Mouse (Mus musculus) kidney, embryonic 14.5 days (tissue): ENCODE results near the gene Srsf2. TPM values are rescaled to one million over a fixed set of nuclear protein-coding genes. Genes with fewer than 3 reads are reported as not detected.
A peak's percentile ranks its signal among the peaks of the same experiment; 100 is the strongest.
"Not testable (repeated sequence)": the region's sequence is repeated elsewhere in the genome, so short reads cannot be mapped to it uniquely, and the experiment has no call there.

Experiments
- ATAC-seq: fragments of 200-750 bp; cut with Nextera tagmentation; 2 replicates; pipeline ENCODE4 v1.8.0; 2017; ENCODE audit warnings: moderate number of reproducible peaks, mild to moderate bottlenecking, moderate TSS enrichment, moderate library complexity; ENCODE audit not compliant: low FRiP score, low TSS enrichment
- H3K27ac ChIP-seq: fragments of 300-500 bp; sonication (generic); 2 replicates; pipeline ENCODE4 v1.5.1; 2014; ENCODE audit warnings: low read depth, mild to moderate bottlenecking, low read length, moderate library complexity, mixed read lengths
- H3K27me3 ChIP-seq: fragments of 300-500 bp; sonication (generic); 2 replicates; pipeline ENCODE4 v1.6.1; 2014; ENCODE audit warnings: mild to moderate bottlenecking, low read length; ENCODE audit not compliant: control insufficient read depth, insufficient read depth
- H3K36me3 ChIP-seq: fragments of 300-500 bp; sonication (generic); 2 replicates; pipeline ENCODE4 v1.6.1; 2014; ENCODE audit warnings: low read length, mixed read lengths; ENCODE audit not compliant: control insufficient read depth, insufficient read depth
- H3K4me1 ChIP-seq: fragments of 300-500 bp; sonication (generic); 2 replicates; pipeline ENCODE4 v1.6.1; 2014; ENCODE audit warnings: low read length, mixed read lengths; ENCODE audit not compliant: control insufficient read depth, insufficient read depth
- H3K4me2 ChIP-seq: fragments of 300-500 bp; sonication (generic); replicated peaks from 2 replicates; pipeline ENCODE4 v1.6.1; 2014; ENCODE audit warnings: low read depth, mild to moderate bottlenecking, low read length
- H3K4me3 ChIP-seq: fragments of 300-500 bp; sonication (generic); 2 replicates; pipeline ENCODE4 v1.5.1; 2014; ENCODE audit warnings: mild to moderate bottlenecking, low read length
- H3K9ac ChIP-seq: fragments of 300-500 bp; sonication (generic); 2 replicates; pipeline ENCODE4 v1.6.1; 2014; ENCODE audit warnings: low read depth, mild to moderate bottlenecking, low read length, moderate library complexity
- H3K9me3 ChIP-seq: fragments of 300-500 bp; sonication (generic); 2 replicates; pipeline ENCODE4 v1.6.1; 2016; ENCODE audit warnings: low read length; ENCODE audit not compliant: control insufficient read depth
- WGBS: fragments of 180-500 bp; shearing (Covaris S2); extraction: QIAGEN DNeasy Blood & Tissue Kit; methylation state at CpG from one replicate; pipeline ENCODE4 v1.1.7; 2014; 5-methylcytosine and 5-hydroxymethylcytosine counted together
- polyA plus RNA-seq: library from polyadenylated mRNA; unstranded; fragments of >200 nt; fragmentation: Nextera tagmentation; extraction: Ambion mirVana; gene quantifications from 2 replicates; pipeline ENCODE4 v1.2.1, GENCODE M21; 2014

Srsf2 gene
- polyA plus RNA-seq, 1 experiment from 2014 or later, result 1,041 TPM

- WGBS, result 40% methylated on average over 17 of the region's 17 CpGs
- Histone ChIP-seq H3K36me3 (no peaks in the 10 kb centered on the region; the same call in 1 of the 2 replicates), H3K9ac (peak overlapping the region; percentile 72), H3K27me3 (no peaks in the 10 kb centered on the region), H3K4me3 (peak overlapping the region; percentile 60), H3K9me3 (no peaks in the 10 kb centered on the region), H3K4me2 (peak overlapping the region; percentile 80), H3K27ac (no peak overlapping the region), H3K4me1 (peaks cover 26% of the 10 kb centered on the region)
- ATAC-seq, result no peak
These were observed 26.1 kb downstream of the Srsf2 start for GRCm38 (mm10) chr11:116826550-116827504.

DNA sequence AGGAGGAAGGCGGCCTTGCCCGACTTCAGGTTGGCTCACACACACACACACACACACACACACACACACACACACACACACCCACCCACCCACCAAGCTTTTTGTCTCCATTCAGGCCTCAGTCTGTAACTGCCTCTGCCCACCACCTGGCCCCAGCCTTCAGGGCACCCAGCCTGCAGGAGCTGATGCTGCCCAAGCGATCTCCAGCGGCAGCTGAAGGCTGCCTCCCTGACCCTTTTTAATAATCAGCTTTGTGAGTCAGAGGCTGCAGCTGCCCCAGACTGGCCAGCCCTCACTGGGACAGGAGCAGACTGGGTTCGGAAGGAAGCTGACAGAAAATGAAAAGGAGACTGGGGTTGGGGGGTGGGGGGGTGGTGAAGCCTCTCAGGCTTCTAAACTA, 27.7 kb downstream of the Srsf2 start:
- ATAC-seq, result no peak

DNA sequence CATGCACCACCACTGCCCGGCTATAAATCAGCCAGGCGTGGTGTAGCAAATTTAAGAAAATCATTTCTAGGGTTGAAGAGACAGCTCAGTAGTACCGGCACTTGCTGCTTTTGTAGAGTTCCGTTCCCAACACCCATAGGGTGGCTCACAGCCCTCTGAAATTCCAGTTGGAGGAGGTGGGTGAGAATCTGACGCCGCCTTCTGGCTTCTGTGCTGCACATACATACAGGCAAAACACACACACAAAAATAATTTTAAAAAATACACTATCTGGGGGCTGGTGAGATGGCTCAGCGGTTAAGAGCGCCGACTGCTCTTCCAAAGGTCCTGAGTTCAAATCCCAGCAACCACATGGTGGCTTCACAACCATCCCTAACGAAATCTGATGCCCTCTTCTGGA, 29.0 kb downstream of the Srsf2 start:
- not testable (repeated sequence) for H3K27ac ChIP-seq, H3K9ac ChIP-seq, H3K9me3 ChIP-seq, H3K27me3 ChIP-seq, H3K4me3 ChIP-seq, H3K4me2 ChIP-seq, H3K36me3 ChIP-seq, ATAC-seq
- H3K4me1 ChIP-seq, result peaks cover 32% of the 10 kb centered on the region
- 95% methylated on average over 10 of the region's 10 CpGs for WGBS

More for the DNA sequence above, 27.7 kb downstream of the Srsf2 start:
- H3K4me2 ChIP-seq, result no peak overlapping the region
- H3K4me3 ChIP-seq, result no peak overlapping the region
- H3K9me3 ChIP-seq, result no peaks in the 10 kb centered on the region
- peaks cover 32% of the 10 kb centered on the region for H3K4me1 ChIP-seq
- no peak overlapping the region for H3K9ac ChIP-seq
- no peak overlapping the region for H3K27ac ChIP-seq
- H3K36me3 ChIP-seq, result no peaks in the 10 kb centered on the region
- 55% methylated on average over 5 of the region's 5 CpGs for WGBS
- no peaks in the 10 kb centered on the region for H3K27me3 ChIP-seq

DNA sequence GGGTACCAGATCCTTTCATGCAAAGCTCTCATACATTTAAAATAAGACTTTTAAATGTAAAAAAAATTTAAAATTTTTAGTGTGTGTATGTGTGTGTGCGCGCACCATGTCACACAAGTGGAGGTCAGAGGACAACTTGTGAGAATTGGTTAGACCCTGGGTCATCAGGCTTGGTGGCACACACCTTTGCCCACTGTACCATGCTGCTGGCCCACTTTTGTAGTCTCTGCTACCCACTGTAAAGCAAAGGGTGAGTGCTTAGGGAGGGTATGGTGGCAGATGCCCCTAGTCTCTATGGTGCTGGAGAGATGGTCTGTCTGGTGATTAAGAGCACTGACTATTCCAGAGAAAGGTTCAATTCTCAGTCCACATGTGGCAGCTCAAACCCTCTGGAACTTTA, 29.6 kb downstream of the Srsf2 start:
- Histone ChIP-seq H3K9ac (no peak overlapping the region), H3K4me2 (no peak overlapping the region), H3K27me3 (no peaks in the 10 kb centered on the region), H3K9me3 (no peaks in the 10 kb centered on the region), H3K4me3 (no peak overlapping the region), H3K4me1 (peaks cover 32% of the 10 kb centered on the region), H3K27ac (no peak overlapping the region), H3K36me3 (no peaks in the 10 kb centered on the region)
- WGBS, result 98% methylated on average over 2 of the region's 2 CpGs
- no peak for ATAC-seq

DNA sequence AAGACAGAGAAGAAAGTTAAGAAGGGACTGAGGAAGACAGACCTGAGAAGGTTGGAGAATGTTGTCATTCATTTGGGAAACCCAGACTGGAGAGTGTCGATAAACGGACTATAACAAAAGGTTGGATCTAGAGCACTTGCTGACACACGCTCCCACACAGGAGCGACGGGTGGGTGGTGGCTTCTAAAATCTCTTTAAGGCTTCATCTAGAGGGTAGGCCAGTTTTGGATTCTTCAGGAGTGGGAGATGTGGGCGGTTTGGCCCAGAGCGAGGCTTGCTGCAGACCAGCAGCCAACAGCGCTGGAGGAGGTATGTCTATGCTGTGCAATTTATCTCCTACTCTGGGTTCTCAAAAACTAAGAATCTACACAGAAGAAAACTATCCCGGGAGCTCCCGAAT, 30.3 kb downstream of the Srsf2 start:
- peaks cover 32% of the 10 kb centered on the region for H3K4me1 ChIP-seq
- no peaks in the 10 kb centered on the region for H3K27me3 ChIP-seq
- H3K9me3 ChIP-seq, result no peaks in the 10 kb centered on the region
- no peak overlapping the region for H3K27ac ChIP-seq
- no peak overlapping the region for H3K9ac ChIP-seq
- ATAC-seq, result no peak
- no peak overlapping the region for H3K4me2 ChIP-seq
- 92% methylated on average over 10 of the region's 10 CpGs for WGBS
- no peaks in the 10 kb centered on the region for H3K36me3 ChIP-seq
- H3K4me3 ChIP-seq, result no peak overlapping the region

GRCm38 (mm10) chr11:116822215-116822614, 30.7 kb downstream of the Srsf2 start:
- H3K9ac ChIP-seq, result no peak overlapping the region
- ATAC-seq, result no peak
- H3K4me3 ChIP-seq, result no peak overlapping the region
- H3K4me2 ChIP-seq, result no peak overlapping the region
- no peaks in the 10 kb centered on the region for H3K9me3 ChIP-seq
- WGBS, result 79% methylated on average over 10 of the region's 10 CpGs
- H3K27ac ChIP-seq, result no peak overlapping the region
- peaks cover 29% of the 10 kb centered on the region for H3K4me1 ChIP-seq
- H3K27me3 ChIP-seq, result no peaks in the 10 kb centered on the region
- no peaks in the 10 kb centered on the region for H3K36me3 ChIP-seq

- Histone ChIP-seq H3K4me2 (no peak overlapping the region), H3K4me1 (peaks cover 23% of the 10 kb centered on the region), H3K27ac (no peak overlapping the region), H3K36me3 (no peaks in the 10 kb centered on the region), H3K9ac (no peak overlapping the region), H3K27me3 (no peaks in the 10 kb centered on the region), H3K4me3 (no peak overlapping the region), H3K9me3 (no peaks in the 10 kb centered on the region)
- no peak for ATAC-seq
- 69% methylated on average over 13 of the region's 13 CpGs for WGBS
These were observed 31.6 kb downstream of the Srsf2 start for GRCm38 (mm10) chr11:116821057-116821940.

GRCm38 (mm10) chr11:116819932-116820593, 32.8 kb downstream of the Srsf2 start:
- Histone ChIP-seq H3K9me3 (no peaks in the 10 kb centered on the region), H3K4me1 (peaks cover 23% of the 10 kb centered on the region), H3K27me3 (no peaks in the 10 kb centered on the region), H3K4me3 (no peak overlapping the region), H3K36me3 (no peaks in the 10 kb centered on the region), H3K27ac (no peak overlapping the region), H3K9ac (no peak overlapping the region), H3K4me2 (no peak overlapping the region)
- no peak for ATAC-seq
- 90% methylated on average over 5 of the region's 5 CpGs for WGBS
